Mouse (Mus musculus) c-Kit-positive CD71-positive TER-119-positive erythroid progenitor cells, embryonic 14.5 days (primary cell): ENCODE results near the gene Sptbn2.
A peak's percentile ranks its signal among the peaks of the same experiment; 100 is the strongest.

Experiments used
- DNase-seq: peaks from one replicate; pipeline ENCODE4 v3.0.0-alpha.2; 2013; ENCODE audit warnings: low spot score

Gene Sptbn2

GRCm38 (mm10) chr19:4785206-4785605 is 74.2 kb downstream of the Sptbn2 start:
- DNase-seq = no peak

- DNase-seq = no peak
Measured at GRCm38 (mm10) chr19:4786313-4786712, 75.3 kb downstream of the Sptbn2 start.

- no peak for DNase-seq
Measured at GRCm38 (mm10) chr19:4793281-4793830, 82.4 kb downstream of the Sptbn2 start.

- peak; percentile 100 for DNase-seq
Measured at GRCm38 (mm10) chr19:4793831-4794422, 83.0 kb downstream of the Sptbn2 start, which contains the start of gene Rbm4. Rbm4 (minus strand) TSS chr19:4793901.

- no peak for DNase-seq
Measured at GRCm38 (mm10) chr19:4795929-4796328, 85.0 kb downstream of the Sptbn2 start.

GRCm38 (mm10) chr19:4797846-4798245 is 86.9 kb downstream of the Sptbn2 start:
- no peak for DNase-seq

- DNase-seq = no peak
Measured at GRCm38 (mm10) chr19:4799083-4799482, 88.1 kb downstream of the Sptbn2 start.
